Mouse (Mus musculus): ENCODE measurements at regions not wholly inside any gene's neighbourhood (a gene's known extent, or its start where the extent isn't known, plus 50 kb on each side); places are given as distances from the start of the nearest gene placed in this dataset.

- Histone ChIP-seq H3K79me2 (ENCODE audit: control insufficient read depth, insufficient read depth, low read length, poor library complexity) (no peaks in the 10 kb centered on the region), H3K4me3 (ENCODE audit: control insufficient read depth in 1 of 2, insufficient read depth in 1 of 2, low read depth in 2 of 2, low read length in 2 of 2) (no peak overlapping the region), H3K27me3 (ENCODE audit: control insufficient read depth in 1 of 2, insufficient read depth in 2 of 2, low read length in 2 of 2) (peaks cover 4 to 7% of the 10 kb centered on the region in 2 experiments), H3K4me1 (ENCODE audit: control insufficient read depth in 1 of 2, insufficient read depth in 2 of 2, low read length in 2 of 2) (peaks cover 2 to 12% of the 10 kb centered on the region in 2 experiments; a peak in 3 of 4 replicates), H3K9me3 (replicated peaks; ENCODE audit: insufficient read depth, low read length) (no peaks in the 10 kb centered on the region), H3K27ac (ENCODE audit: control insufficient read depth, low read depth, low read length) (no peak overlapping the region), H3K9ac (ENCODE audit: control insufficient read depth, low read depth, low read length, poor library complexity, severe bottlenecking) (no peak overlapping the region), H3K36me3 (ENCODE audit: control insufficient read depth in 1 of 2, insufficient read depth in 2 of 2, low read length in 2 of 2) (peaks cover 0 to 7% of the 10 kb centered on the region in 2 experiments; a peak in 2 of 4 replicates)
- DNase-seq (ENCODE audit: low read depth, low spot score), result no peak
- TF ChIP-seq ELF1 (IDR thresholded peaks at IDR 0.05; ENCODE audit: low read depth, low read length), result no peak
- no peak for TF ChIP-seq POLR2AphosphoS5 (IDR thresholded peaks at IDR 0.05; ENCODE audit: borderline replicate concordance, low read depth, low read length)
- TF ChIP-seq GATA1 (IDR thresholded peaks at IDR 0.05; ENCODE audit: low read depth, low read length), result no peak
- no peak for TF ChIP-seq POLR2A (IDR thresholded peaks at IDR 0.05; ENCODE audit: control insufficient read depth in 1 of 2, insufficient read depth in 1 of 2, low read depth in 1 of 2, low read length in 2 of 2, poor library complexity in 1 of 2)
- no peak for TF ChIP-seq UBTF (IDR thresholded peaks at IDR 0.05; ENCODE audit: borderline replicate concordance, insufficient read depth, low read depth, low read length)
- no peak for TF ChIP-seq USF1 (IDR thresholded peaks at IDR 0.05; ENCODE audit: low read depth, low read length)
- TF ChIP-seq MYB (IDR thresholded peaks at IDR 0.05; ENCODE audit: low read depth, low read length), result no peak
Measured at GRCm38 (mm10) chr2:75609150-75609946, 49.7 kb upstream of the Hnrnpa3 start.

Measured in MEL (cell line).